ENCODE assay signal across 9 mouse cellular contexts in genomic region chr2:122376041-122376561, GRCm38 (mm10). TPM values are rescaled to one million over a fixed set of nuclear protein-coding genes. Genes with fewer than 3 reads are reported as not detected.
DNase-seq lines count a peak whose midpoint lies in the region; ATAC-seq and TF ChIP-seq lines count a peak whose summit lies in the region.
"Had no signal": no experiment of that assay in that cellular context is flagged by ENCODE, and none has a peak within 500 bp of the region (broad histone marks: within the 10 kb centered on the region; RNA-seq: fewer than 3 reads in every experiment).

No protein-coding gene starts in this region.

- H3K27me3 ChIP-seq in limb, embryonic 12.5 days, result no peaks in the 10 kb centered on the region
- no peaks in the 10 kb centered on the region for H3K27me3 ChIP-seq in midbrain, embryonic 11.5 days (ENCODE audit: control insufficient read depth, insufficient read depth, low read length)

- peak; percentile 66 to 85 for DNase-seq in adrenal gland, adult (ENCODE audit: inconsistent age in 2 of 2, low spot score in 1 of 2)
- no peak for DNase-seq in adrenal gland, adult 8-10 months
- DNase-seq in fibroblast of lung, adult 2 months (ENCODE audit: low read depth), result peak; percentile 16
- peak; percentile 63 for DNase-seq in heart, postnatal 4 days
- no peak for DNase-seq in midbrain, embryonic 11.5 days (ENCODE audit: low spot score, missing footprints)
- DNase-seq in spleen, postnatal 4 days (ENCODE audit: low spot score in 2 of 2), result peak; percentile 59 to 81

- ATAC-seq in limb, embryonic 12.5 days (ENCODE audit: insufficient number of reproducible peaks, insufficient read depth, low FRiP score, low TSS enrichment, low read depth), result peak; percentile 1; the same call in 1 of the 2 replicates
- peak; percentile 1; the same call in 1 of the 2 replicates for ATAC-seq in midbrain, embryonic 11.5 days (ENCODE audit: low FRiP score)

- TF ChIP-seq CTCF in bone marrow, adult 2 months (IDR thresholded peaks at IDR 0.05; ENCODE audit: control insufficient read depth, insufficient read depth, low read length), result no peak

- peak overlapping the region; percentile 79 for H3K9ac ChIP-seq in limb, embryonic 12.5 days (replicated peaks)
- H3K9ac ChIP-seq in midbrain, embryonic 11.5 days (ENCODE audit: low read length), result peak overlapping the region; percentile 77

- peak overlapping the region; percentile 71 for H3K4me3 ChIP-seq in bone marrow, adult 2 months (replicated peaks; ENCODE audit: control insufficient read depth, low read depth, low read length)
- H3K4me3 ChIP-seq in limb, embryonic 12.5 days (replicated peaks), result peak overlapping the region; percentile 68
- H3K4me3 ChIP-seq in midbrain, embryonic 11.5 days (ENCODE audit: low read depth, low read length), result peak overlapping the region; percentile 64

- H3K4me2 ChIP-seq in limb, embryonic 12.5 days, result peak overlapping the region; percentile 83
- peak overlapping the region; percentile 62 for H3K4me2 ChIP-seq in midbrain, embryonic 11.5 days

- H3K9me3 ChIP-seq in limb, embryonic 12.5 days, result no peaks in the 10 kb centered on the region
- H3K9me3 ChIP-seq in midbrain, embryonic 11.5 days (ENCODE audit: control insufficient read depth, low read length), result no peaks in the 10 kb centered on the region

- no peak for TF ChIP-seq POLR2A in bone marrow, adult 2 months (IDR thresholded peaks at IDR 0.05; ENCODE audit: borderline replicate concordance, control insufficient read depth, low read depth, low read length)

- WGBS in bone marrow, adult 2 months, result under 1% methylated on average over 22 of the region's 22 CpGs
- WGBS in limb, embryonic 12.5 days, result under 1% methylated on average over 22 of the region's 22 CpGs
- WGBS in midbrain, embryonic 11.5 days, result under 1% methylated on average over 22 of the region's 22 CpGs

- H3K36me3 ChIP-seq in limb, embryonic 12.5 days, result no peaks in the 10 kb centered on the region
- H3K36me3 ChIP-seq in midbrain, embryonic 11.5 days (ENCODE audit: control insufficient read depth, insufficient read depth, low read length), result no peaks in the 10 kb centered on the region

- no peaks in the 10 kb centered on the region; the same call in 1 of the 2 replicates for H3K4me1 ChIP-seq in bone marrow, adult 2 months (ENCODE audit: control insufficient read depth, insufficient read depth, low read length)
- no peaks in the 10 kb centered on the region for H3K4me1 ChIP-seq in limb, embryonic 12.5 days (replicated peaks)
- 0 out of 2 replicates have a peak, but pooled peaks cover 2% of the 10 kb centered on the region for H3K4me1 ChIP-seq in midbrain, embryonic 11.5 days (ENCODE audit: control insufficient read depth, insufficient read depth, low read length)

- peak overlapping the region; percentile 63 for H3K27ac ChIP-seq in bone marrow, adult 2 months (ENCODE audit: control insufficient read depth, insufficient read depth, low read depth, low read length, poor library complexity)
- H3K27ac ChIP-seq in limb, embryonic 12.5 days, result peak overlapping the region; percentile 93
- H3K27ac ChIP-seq in midbrain, embryonic 11.5 days (ENCODE audit: low read depth, low read length), result peak overlapping the region; percentile 80

RNA-seq across cellular contexts. Expression of gene Shf, which starts 7.1 kb away (rescaled TPM):
- total RNA-seq in adrenal gland, adult 8-10 months (2022), result 10 to 100 TPM in 2 of 4 experiments, 1 to 10 TPM in 2; 8.1 to 18.5 (median 13.8) TPM
- polyA plus RNA-seq in bone marrow, adult 2 months (2011; ENCODE audit: insufficient read depth, insufficient read length, low replicate concordance, missing spikeins), result 9.6 and 14.7 TPM in 2 replicates
- 10 to 100 TPM; 10.1 to 11.3 TPM for total RNA-seq in heart, postnatal 4 days (2021)
- 5.4 and 6.5 TPM in 2 replicates for polyA plus RNA-seq in limb, embryonic 12.5 days (2016; fragmentation: Nextera tagmentation; extraction: Ambion mirVana)
- polyA plus RNA-seq in midbrain, embryonic 11.5 days (2014; fragmentation: Nextera tagmentation; extraction: Ambion mirVana), result 6.7 and 9.2 TPM in 2 replicates

RNA-seq across cellular contexts. Expression of gene Slc28a2, which starts 50.2 kb away (rescaled TPM):
- total RNA-seq in adrenal gland, adult 8-10 months (2022), result 1 to 10 TPM in 3 of 4 experiments, under 1 TPM in 1; 0.84 to 4.8 (median 2.1) TPM
- 12.7 and 25.8 TPM in 2 replicates for polyA plus RNA-seq in bone marrow, adult 2 months (2011; ENCODE audit: insufficient read depth, insufficient read length, low replicate concordance, missing spikeins)
- total RNA-seq in heart, postnatal 4 days (2021), result 10 to 100 TPM; 18.9 to 19.1 TPM
- polyA plus RNA-seq in limb, embryonic 12.5 days (2016; fragmentation: Nextera tagmentation; extraction: Ambion mirVana), result not detected in 2 replicates
- polyA plus RNA-seq in midbrain, embryonic 11.5 days (2014; fragmentation: Nextera tagmentation; extraction: Ambion mirVana), result 0.22 TPM in 1 of 2 replicates, not detected in the other
- total RNA-seq: left cerebral cortex, postnatal 14 days had no signal

Comparison
In these comparisons a context has a peak if more than half of its experiments do, and no peak if none do; other contexts are left out.
1. DNase-seq: peak in adrenal gland, adult (2 of 2), fibroblast of lung, adult 2 months (single experiment), heart, postnatal 4 days (single experiment) and spleen, postnatal 4 days (2 of 2); none in adrenal gland, adult 8-10 months (single experiment) and midbrain, embryonic 11.5 days (single experiment).
2. RNA of gene Slc28a2, which starts 50.2 kb away (polyA plus RNA-seq): 12.7 to 25.8 TPM in bone marrow, adult 2 months; not detected in limb, embryonic 12.5 days and 0.22 TPM in midbrain, embryonic 11.5 days; every median in the first group is over 10 times any median in the second.
3. Peak in every context shown above with its lines, with median percentiles within 50 percentile points of each other: H3K27ac ChIP-seq and H3K4me3 ChIP-seq.